7 mouse cellular contexts compared by ENCODE assay signal in genomic region chr1:135132473-135132872, GRCm38 (mm10). TPM values are rescaled to one million over a fixed set of nuclear protein-coding genes. Genes with fewer than 3 reads are reported as not detected.
DNase-seq lines count a peak whose midpoint lies in the region; ATAC-seq and TF ChIP-seq lines count a peak whose summit lies in the region.

TSS of gene Ptpn7 (plus strand) at chr1:135132700.

- H3K4me2 ChIP-seq in intestine, embryonic 16.5 days (ENCODE audit: low read depth, low read length): no peak within 1 kb of the TSS

- peak; percentile 36 for DNase-seq in urinary bladder, postnatal 25 days (ENCODE audit: low spot score)
- no peak for DNase-seq in urinary bladder, adult 2 months (ENCODE audit: low spot score)
- peak; percentile 79 for DNase-seq in adrenal gland, postnatal 25 days
- peak; percentile 55 for DNase-seq in lung, adult 2 months
- peak; percentile 78 for DNase-seq in spleen, adult 12 weeks (ENCODE audit: low spot score)

- H3K27ac ChIP-seq in intestine, embryonic 16.5 days (ENCODE audit: low read length): peak within 1 kb of the TSS; percentile 13; the same call in 1 of the 2 replicates

- H3K36me3 ChIP-seq in intestine, embryonic 16.5 days (ENCODE audit: control insufficient read depth, insufficient read depth, low read length): no peaks in the 10 kb centered on the region

- TF ChIP-seq CTCF in lung, adult 2 months (IDR thresholded peaks at IDR 0.05; ENCODE audit: insufficient read depth, low read length): peak; percentile 69

- peak; percentile 84 for ATAC-seq in erythroblast, adult 5-6 weeks (replicated peaks; ENCODE audit: low FRiP score, poor library complexity, severe bottlenecking)
- ATAC-seq in intestine, embryonic 16.5 days: peak; percentile 59; the same call in 1 of the 2 replicates

- H3K4me1 ChIP-seq in intestine, embryonic 16.5 days (ENCODE audit: control insufficient read depth, insufficient read depth, low read length): 0 out of 2 replicates have a peak, but pooled peaks cover 7% of the 10 kb centered on the region
- peaks cover 9% of the 10 kb centered on the region for H3K4me1 ChIP-seq in lung, adult 2 months (ENCODE audit: control insufficient read depth, insufficient read depth, low read length)

- no peak within 1 kb of the TSS for H3K4me3 ChIP-seq in intestine, embryonic 16.5 days (ENCODE audit: low read length)
- H3K4me3 ChIP-seq in lung, adult 2 months (replicated peaks; ENCODE audit: extremely low read depth, low read depth, low read length): peak within 1 kb of the TSS; percentile 25

- no peak for TF ChIP-seq POLR2A in lung, adult 2 months (IDR thresholded peaks at IDR 0.05; ENCODE audit: borderline replicate concordance, extremely low read depth, low read depth, low read length)

- H3K27me3 ChIP-seq in intestine, embryonic 16.5 days (replicated peaks; ENCODE audit: control insufficient read depth, insufficient read depth, low read length): peaks cover 5% of the 10 kb centered on the region; the same call in 1 of the 2 replicates

- 42% methylated on average over 10 of the region's 10 CpGs for WGBS in intestine, embryonic 16.5 days
- 13% methylated on average over 10 of the region's 10 CpGs for WGBS in lung, adult 2 months

- H3K9ac ChIP-seq in intestine, embryonic 16.5 days (ENCODE audit: low read depth, low read length): peak within 1 kb of the TSS; percentile 10; the same call in 1 of the 2 replicates

- H3K9me3 ChIP-seq in intestine, embryonic 16.5 days (ENCODE audit: control insufficient read depth, low read length): no peaks in the 10 kb centered on the region

RNA-seq across cellular contexts. Expression of gene Ptpn7, which starts in this region (rescaled TPM):
- polyA plus RNA-seq in urinary bladder, adult 2 months (2012; rRNA removed): 2.6 and 2.7 TPM in 2 replicates
- 1.4 and 1.5 TPM in 2 replicates for total RNA-seq in adrenal gland, postnatal 25 days (2021)
- 14.6 and 15.5 TPM in 2 replicates for total RNA-seq in erythroblast, adult 5-6 weeks (2015; ENCODE audit: low replicate concordance)
- 22.7 and 23.9 TPM in 2 replicates for total RNA-seq in erythroblast, adult 5-6 weeks (2017; ENCODE audit: low replicate concordance)
- polyA plus RNA-seq in intestine, embryonic 16.5 days (2015; fragmentation: Nextera tagmentation; extraction: Ambion mirVana): 2.2 and 2.9 TPM in 2 replicates
- polyA plus RNA-seq in lung, adult 2 months (2012; rRNA removed): 6.9 and 7.3 TPM in 2 replicates
